Mouse (Mus musculus): ENCODE measurements around the gene Slc7a4. TPM values are rescaled to one million over a fixed set of nuclear protein-coding genes. Genes with fewer than 3 reads are reported as not detected.

Gene Slc7a4
- polyA plus RNA-seq (2012; rRNA removed) (1.1 and 2.0 TPM in 2 replicates), polyA plus RNA-seq (2014; fragmentation: Nextera tagmentation; extraction: Ambion mirVana) (1.3 and 1.8 TPM in 2 replicates)

- no peaks in the 10 kb centered on the region for H3K27me3 ChIP-seq (ENCODE audit: control insufficient read depth, insufficient read depth, low read length)
- TF ChIP-seq CTCF (IDR thresholded peaks at IDR 0.05; ENCODE audit: low read depth) (peak; percentile 84), EP300 (IDR thresholded peaks at IDR 0.05; ENCODE audit: low read depth) (no peak)
- no peak within 1 kb of the TSS for H3K27ac ChIP-seq
- H3K4me3 ChIP-seq (ENCODE audit: insufficient read depth in 1 of 2, low read depth in 2 of 2, low read length in 2 of 2): no peak within 1 kb of the TSS
- no peak within 1 kb of the TSS for H3K4me2 ChIP-seq (ENCODE audit: low read depth)
- H3K4me1 ChIP-seq (replicated peaks; ENCODE audit: control insufficient read depth in 2 of 2, insufficient read depth in 2 of 2, low read length in 1 of 2): no peaks in the 10 kb centered on the region
- ATAC-seq (ENCODE audit: insufficient read depth) (no peak), DNase-seq (ENCODE audit: low read depth in 3 of 3, low spot score in 3 of 3) (peak in 1 of 3 experiments; percentile 17)
- H3K36me3 ChIP-seq (replicated peaks; ENCODE audit: control insufficient read depth, insufficient read depth, low read depth): no peaks in the 10 kb centered on the region
- 25% methylated on average over 8 of the region's 8 CpGs for WGBS (ENCODE audit: insufficient replicate concordance)
- no peaks in the 10 kb centered on the region; the same call in 1 of the 2 replicates for H3K9me3 ChIP-seq (ENCODE audit: control insufficient read depth, low read length)
- no peak within 1 kb of the TSS for H3K9ac ChIP-seq (replicated peaks)
Observed at GRCm38 (mm10) chr16:17583064-17583463, at the start of gene Slc7a4. Gene Slc7a4, minus strand, starts transcription at chr16:17583214.

- Histone ChIP-seq H3K9me3 (ENCODE audit: control insufficient read depth, low read length) (no peaks in the 10 kb centered on the region), H3K36me3 (replicated peaks; ENCODE audit: control insufficient read depth, insufficient read depth, low read depth) (peaks cover 62% of the 10 kb centered on the region), H3K9ac (replicated peaks) (no peak overlapping the region), H3K4me1 (replicated peaks; ENCODE audit: control insufficient read depth in 2 of 2, insufficient read depth in 2 of 2, low read length in 1 of 2) (peaks cover 17 to 18% of the 10 kb centered on the region in 2 experiments), H3K27ac (no peak overlapping the region), H3K27me3 (ENCODE audit: control insufficient read depth, insufficient read depth, low read length) (no peaks in the 10 kb centered on the region), H3K4me3 (ENCODE audit: insufficient read depth in 1 of 2, low read depth in 2 of 2, low read length in 2 of 2) (no peak overlapping the region), H3K4me2 (ENCODE audit: low read depth) (no peak overlapping the region)
- DNase-seq (ENCODE audit: low read depth in 3 of 3, low spot score in 3 of 3) (no peak), ATAC-seq (ENCODE audit: insufficient read depth) (no peak)
- 93% methylated on average over 2 of the region's 2 CpGs for WGBS (ENCODE audit: insufficient replicate concordance)
- no peak for TF ChIP-seq EP300 (IDR thresholded peaks at IDR 0.05; ENCODE audit: low read depth)
- TF ChIP-seq CTCF (IDR thresholded peaks at IDR 0.05; ENCODE audit: low read depth): no peak
Observed at GRCm38 (mm10) chr16:17632580-17632979, 49.6 kb upstream of the Slc7a4 start.

DNA sequence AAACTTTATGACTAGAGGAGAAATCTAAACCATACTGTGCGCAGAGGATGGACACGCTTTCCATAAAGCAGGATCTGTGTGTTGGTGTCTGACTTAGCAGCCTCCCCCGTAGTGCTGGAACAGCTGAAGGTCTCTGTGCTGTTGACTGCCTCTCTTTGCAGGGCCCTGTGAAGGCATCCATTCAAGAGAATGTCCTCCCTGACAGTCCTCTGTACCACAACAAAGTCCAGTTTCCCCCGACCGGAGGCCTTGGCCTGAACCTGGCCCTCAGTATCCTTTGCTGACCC is 43.2 kb upstream of the Slc7a4 start:
- Histone ChIP-seq H3K36me3 (replicated peaks; ENCODE audit: control insufficient read depth, insufficient read depth, low read depth) (peaks cover 71% of the 10 kb centered on the region), H3K4me3 (ENCODE audit: insufficient read depth in 1 of 2, low read depth in 2 of 2, low read length in 2 of 2) (no peak overlapping the region), H3K27me3 (ENCODE audit: control insufficient read depth, insufficient read depth, low read length) (no peaks in the 10 kb centered on the region), H3K4me1 (replicated peaks; ENCODE audit: control insufficient read depth in 2 of 2, insufficient read depth in 2 of 2, low read length in 1 of 2) (no peaks in the 10 kb centered on the region), H3K27ac (no peak overlapping the region), H3K9ac (replicated peaks) (no peak overlapping the region), H3K9me3 (ENCODE audit: control insufficient read depth, low read length) (no peaks in the 10 kb centered on the region), H3K4me2 (ENCODE audit: low read depth) (no peak overlapping the region)
- TF ChIP-seq CTCF (IDR thresholded peaks at IDR 0.05; ENCODE audit: low read depth): no peak
- TF ChIP-seq EP300 (IDR thresholded peaks at IDR 0.05; ENCODE audit: low read depth): no peak
- DNase-seq (ENCODE audit: low read depth in 3 of 3, low spot score in 3 of 3) (no peak), ATAC-seq (ENCODE audit: insufficient read depth) (no peak)
- WGBS (ENCODE audit: insufficient replicate concordance): 88% methylated on average over 5 of the region's 5 CpGs

DNA sequence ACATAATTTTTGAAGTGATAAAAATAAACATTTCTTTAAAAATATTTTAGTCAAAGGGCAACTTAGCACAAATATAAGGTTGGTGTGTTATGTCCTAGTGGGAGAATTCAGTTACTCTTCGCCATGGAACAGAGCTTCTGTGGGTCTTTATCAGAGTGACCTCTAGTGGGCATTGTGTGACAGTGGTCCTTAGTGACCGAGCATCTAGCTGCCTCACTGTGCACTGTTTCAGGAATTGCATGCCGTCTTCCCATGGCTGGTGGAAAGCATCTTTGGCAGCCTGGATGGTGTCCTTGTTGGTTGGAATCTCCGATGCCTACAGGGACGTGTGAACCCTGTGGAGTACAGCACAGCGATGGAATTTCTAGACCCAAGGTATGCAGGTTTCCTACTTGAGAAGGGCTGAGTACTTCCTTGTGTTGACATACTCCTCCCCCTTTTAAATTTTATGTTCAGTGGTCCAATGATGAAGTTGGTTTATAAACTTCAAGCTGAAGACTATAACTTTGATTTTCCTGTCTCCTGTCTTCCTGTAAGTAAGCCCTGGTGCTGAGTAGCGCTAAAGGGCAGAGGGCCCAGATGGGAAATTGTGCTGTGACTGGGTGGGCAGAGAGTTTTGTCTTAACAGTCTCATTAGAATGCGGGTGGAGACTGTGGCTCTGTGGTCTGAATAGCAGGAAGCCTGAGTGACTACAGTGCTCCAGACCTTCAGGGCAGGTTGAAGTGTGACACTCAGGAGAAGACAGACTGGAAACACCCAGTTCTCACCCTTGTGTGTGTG is 42.7 kb upstream of the Slc7a4 start:
- Histone ChIP-seq H3K9ac (replicated peaks) (no peak overlapping the region), H3K4me2 (ENCODE audit: low read depth) (no peak overlapping the region), H3K4me1 (replicated peaks; ENCODE audit: control insufficient read depth in 2 of 2, insufficient read depth in 2 of 2, low read length in 1 of 2) (peaks cover under 1% of the 10 kb centered on the region in 2 experiments), H3K27ac (no peak overlapping the region), H3K4me3 (ENCODE audit: insufficient read depth in 1 of 2, low read depth in 2 of 2, low read length in 2 of 2) (no peak overlapping the region), H3K27me3 (ENCODE audit: control insufficient read depth, insufficient read depth, low read length) (no peaks in the 10 kb centered on the region), H3K36me3 (replicated peaks; ENCODE audit: control insufficient read depth, insufficient read depth, low read depth) (peaks cover 68% of the 10 kb centered on the region), H3K9me3 (ENCODE audit: control insufficient read depth, low read length) (no peaks in the 10 kb centered on the region)
- no peak for DNase-seq (ENCODE audit: low read depth in 3 of 3, low spot score in 3 of 3)
- TF ChIP-seq EP300 (IDR thresholded peaks at IDR 0.05; ENCODE audit: low read depth): no peak
- peak; percentile 75 for TF ChIP-seq CTCF (IDR thresholded peaks at IDR 0.05; ENCODE audit: low read depth)
- 69% methylated on average over 8 of the region's 8 CpGs for WGBS (ENCODE audit: insufficient replicate concordance)
- ATAC-seq (ENCODE audit: insufficient read depth): no peak

DNA sequence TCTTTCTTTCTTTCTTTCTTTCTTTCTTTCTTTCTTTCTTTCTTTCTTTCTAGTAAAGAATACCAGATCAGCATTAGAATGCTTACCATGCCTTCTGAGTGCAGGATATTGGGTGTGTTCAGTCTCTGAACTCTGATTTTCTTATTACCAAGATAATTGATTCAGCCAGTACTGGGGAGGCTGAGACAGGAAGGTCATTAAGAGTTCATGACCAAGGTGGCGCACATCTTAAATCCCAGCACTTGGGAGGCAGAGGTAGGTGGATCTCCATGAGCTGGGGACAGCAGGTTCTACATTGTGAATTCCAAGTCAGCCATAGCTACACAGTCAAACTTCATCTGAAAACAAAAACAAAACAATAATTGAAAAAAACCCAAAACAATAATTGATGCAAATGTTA is 38.9 kb upstream of the Slc7a4 start:
- Histone ChIP-seq H3K4me2 (ENCODE audit: low read depth) (no peak overlapping the region), H3K9ac (replicated peaks) (no peak overlapping the region), H3K27me3 (ENCODE audit: control insufficient read depth, insufficient read depth, low read length) (no peaks in the 10 kb centered on the region), H3K4me3 (ENCODE audit: insufficient read depth in 1 of 2, low read depth in 2 of 2, low read length in 2 of 2) (no peak overlapping the region), H3K36me3 (replicated peaks; ENCODE audit: control insufficient read depth, insufficient read depth, low read depth) (peaks cover 38% of the 10 kb centered on the region), H3K4me1 (replicated peaks; ENCODE audit: control insufficient read depth in 2 of 2, insufficient read depth in 2 of 2, low read length in 1 of 2) (peaks cover 7 to 13% of the 10 kb centered on the region in 2 experiments), H3K27ac (no peak overlapping the region), H3K9me3 (ENCODE audit: control insufficient read depth, low read length) (no peaks in the 10 kb centered on the region)
- DNase-seq (ENCODE audit: low read depth in 3 of 3, low spot score in 3 of 3) (no peak), ATAC-seq (ENCODE audit: insufficient read depth) (no peak)
- 88% methylated on average over 1 of the region's 1 CpGs for WGBS (ENCODE audit: insufficient replicate concordance)
- no peak for TF ChIP-seq CTCF (IDR thresholded peaks at IDR 0.05; ENCODE audit: low read depth)
- TF ChIP-seq EP300 (IDR thresholded peaks at IDR 0.05; ENCODE audit: low read depth): no peak
